Mouse (Mus musculus) G1E-ER4 (cell line): ENCODE data around the gene Tmc3. TPM values are rescaled to one million over a fixed set of nuclear protein-coding genes. Genes with fewer than 3 reads are reported as not detected.

Experiments
- GATA1 ChIP-seq: IDR thresholded peaks from one replicate; pipeline ENCODE4 v1.8.0; 2012; ENCODE audit warnings: low read length, inconsistent platforms
- polyA plus RNA-seq: library from polyadenylated mRNA; stranded (reverse); fragments of >175 nt; gene quantifications from 2 replicates; pipeline ENCODE4 v1.2.3, GENCODE M21; 2012

Tmc3 gene
- polyA plus RNA-seq, 1 experiment, result not detected

DNA sequence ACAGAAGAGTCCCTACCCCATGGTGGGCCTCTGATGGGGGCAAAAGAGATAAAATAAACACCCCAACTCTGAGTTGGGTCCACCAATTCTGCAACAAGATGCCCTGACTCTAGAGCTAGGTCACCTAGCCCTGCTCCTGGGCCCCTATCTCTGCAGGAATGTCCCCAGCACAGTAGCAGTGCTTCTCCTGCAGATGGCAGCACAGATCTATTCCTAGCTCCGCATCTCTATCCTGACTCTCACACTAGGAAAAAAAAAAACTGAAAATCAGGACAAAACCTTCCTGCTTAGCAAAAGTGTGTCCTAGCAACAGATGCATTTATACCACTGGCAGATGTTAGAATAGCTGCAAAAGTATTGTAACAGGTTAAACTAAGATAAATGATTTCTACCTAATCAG, 84.0 kb downstream of the Tmc3 start:
- TF ChIP-seq GATA1, result no peak

DNA sequence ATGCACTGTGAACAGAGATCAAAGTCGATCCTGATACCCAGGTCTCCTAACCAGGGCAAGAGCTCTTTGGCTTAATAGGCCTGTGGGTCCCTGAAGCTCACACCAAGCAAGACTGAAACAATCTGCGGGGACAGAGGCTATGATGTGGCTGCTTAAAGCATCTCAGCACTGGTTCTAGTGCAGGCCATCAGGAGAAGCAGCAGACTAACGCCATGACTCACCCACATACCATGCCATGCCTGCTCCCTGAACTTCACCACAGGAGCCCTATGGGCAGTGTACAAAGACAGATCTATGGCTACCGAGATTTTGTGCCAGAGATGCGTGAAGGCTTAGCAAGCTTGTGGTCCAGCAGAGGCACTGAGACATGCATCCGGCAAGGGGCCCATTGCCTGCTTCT, 86.8 kb downstream of the Tmc3 start:
- TF ChIP-seq GATA1, result no peak

Other genes with a start within 250 kb of the Tmc3 start
- 0.41 and 0.64 TPM in 2 replicates for gene Stard5, start 47.0 kb downstream of the Tmc3 start, polyA plus RNA-seq
- not detected in 2 replicates for gene Il16, start 160.8 kb downstream of the Tmc3 start, polyA plus RNA-seq
- not detected in 2 replicates for gene Cfap161, start 210.0 kb downstream of the Tmc3 start, polyA plus RNA-seq